Mouse (Mus musculus): ENCODE measurements around the gene Foxp1.

DNA sequence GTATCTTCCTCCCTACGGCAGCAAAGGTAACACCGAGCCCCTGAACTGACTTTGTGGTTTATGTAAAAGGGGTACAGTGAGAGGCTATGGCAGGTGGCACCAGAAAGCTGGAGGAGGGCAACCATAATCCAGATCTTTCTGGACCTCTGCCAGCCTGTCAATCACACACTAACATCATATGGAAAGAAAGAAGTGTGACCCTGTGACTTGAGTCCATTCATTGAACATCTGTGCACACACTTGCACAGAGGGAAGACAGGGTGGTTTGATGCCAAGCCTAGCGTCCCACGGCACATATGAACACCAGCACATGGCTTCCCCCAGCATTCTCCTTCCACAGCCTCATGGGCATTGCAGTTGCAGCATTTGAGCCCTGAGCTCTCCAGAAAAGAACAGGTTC is 58.1 kb downstream of the Foxp1 start:
- TF ChIP-seq CTCF (IDR thresholded peaks at IDR 0.05; ENCODE audit: low read depth, low read length) (no peak), POLR2A (IDR thresholded peaks at IDR 0.05; ENCODE audit: borderline replicate concordance, low read depth, low read length) (no peak)
